Mouse (Mus musculus) layer of hippocampus, adult 11-12 months (tissue): Measurements from ENCODE around the gene Wdr64.

Experiments used
- DNase-seq: peaks from one replicate; pipeline ENCODE4 v3.0.0; 2022; ENCODE audit warnings: low spot score

Gene Wdr64

GRCm38 (mm10) chr1:175698293-175698692, at the start of gene Wdr64:
Gene Wdr64, plus strand, starts transcription at chr1:175698593.
- DNase-seq = no peak

- no peak for DNase-seq
These were observed 49.8 kb upstream of the Wdr64 start for GRCm38 (mm10) chr1:175648615-175649014.

- DNase-seq = no peak
These were observed 38.5 kb upstream of the Wdr64 start for GRCm38 (mm10) chr1:175659900-175660299.

GRCm38 (mm10) chr1:175668666-175669405, 29.6 kb upstream of the Wdr64 start:
- peak; percentile 40 for DNase-seq

- DNase-seq = no peak
These were observed 28.9 kb upstream of the Wdr64 start for GRCm38 (mm10) chr1:175669456-175669855.

- DNase-seq = no peak
These were observed 28.4 kb upstream of the Wdr64 start for GRCm38 (mm10) chr1:175670042-175670441.

GRCm38 (mm10) chr1:175671626-175672025, 26.8 kb upstream of the Wdr64 start:
- DNase-seq = no peak

GRCm38 (mm10) chr1:175673563-175674325, 24.6 kb upstream of the Wdr64 start:
- no peak for DNase-seq

- no peak for DNase-seq
These were observed 23.3 kb upstream of the Wdr64 start for GRCm38 (mm10) chr1:175675116-175675515.

- DNase-seq = no peak
These were observed 20.9 kb upstream of the Wdr64 start for GRCm38 (mm10) chr1:175677459-175677858.

GRCm38 (mm10) chr1:175680995-175681394, 17.4 kb upstream of the Wdr64 start:
- no peak for DNase-seq

- no peak for DNase-seq
These were observed 6.6 kb upstream of the Wdr64 start for GRCm38 (mm10) chr1:175691686-175692245.

GRCm38 (mm10) chr1:175692246-175692996, 6.0 kb upstream of the Wdr64 start, which contains the start of the genes Opn3 and Chml:
Gene Opn3, minus strand, starts transcription at chr1:175692776.
Gene Chml, minus strand, starts transcription at chr1:175692901.
- peak; percentile 97 for DNase-seq

GRCm38 (mm10) chr1:175692997-175693361, 5.4 kb upstream of the Wdr64 start:
- DNase-seq = no peak

GRCm38 (mm10) chr1:175693429-175693960, 4.9 kb upstream of the Wdr64 start:
- peak; percentile 21 for DNase-seq

- DNase-seq = no peak
These were observed 982 bp downstream of the Wdr64 start for GRCm38 (mm10) chr1:175699375-175699774.

GRCm38 (mm10) chr1:175699796-175700195, 1.4 kb downstream of the Wdr64 start:
- DNase-seq = no peak

GRCm38 (mm10) chr1:175701145-175701544, 2.8 kb downstream of the Wdr64 start:
- DNase-seq = no peak

- no peak for DNase-seq
These were observed 9.2 kb downstream of the Wdr64 start for GRCm38 (mm10) chr1:175707599-175707998.

- DNase-seq = no peak
These were observed 9.6 kb downstream of the Wdr64 start for GRCm38 (mm10) chr1:175708013-175708412.

- DNase-seq = no peak
These were observed 14.0 kb downstream of the Wdr64 start for GRCm38 (mm10) chr1:175712338-175712909.

- DNase-seq = no peak
These were observed 18.4 kb downstream of the Wdr64 start for GRCm38 (mm10) chr1:175716832-175717231.
